Mouse (Mus musculus) olfactory bulb, adult 2 months (tissue): Measurements from ENCODE around the gene Fry.

Experiments used
- CTCF ChIP-seq: fragments of 200-500 bp; IDR thresholded peaks from 2 replicates; pipeline ENCODE4 v1.5.1; 2012; ENCODE audit warnings: low read depth, mild to moderate bottlenecking, low read length, moderate library complexity; ENCODE audit not compliant: insufficient read depth
- POLR2A ChIP-seq: fragments of 200-500 bp; IDR thresholded peaks from 2 replicates; pipeline ENCODE4 v1.6.1; 2012; ENCODE audit warnings: mild to moderate bottlenecking, low read depth, low read length, moderate library complexity; ENCODE audit not compliant: insufficient read depth

DNA sequence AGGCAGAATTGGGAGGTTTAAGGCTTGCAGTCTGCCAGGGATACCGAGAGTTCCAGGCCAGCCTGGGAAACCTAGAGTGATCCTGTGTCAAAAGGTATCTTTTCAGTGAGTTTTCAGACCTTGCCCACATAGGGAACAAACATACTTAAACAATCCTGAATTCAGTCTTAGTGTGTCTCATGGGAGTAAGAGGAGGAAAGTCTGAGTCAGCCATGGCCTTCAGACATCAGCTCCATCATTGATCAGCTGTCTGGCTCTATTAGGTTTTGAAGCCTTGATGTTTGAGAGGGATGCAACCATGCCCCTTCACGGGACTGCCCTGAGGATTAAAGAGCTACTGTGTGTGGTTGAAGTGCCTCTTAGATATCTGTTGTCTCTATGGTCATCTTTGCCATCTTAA, 232.7 kb downstream of the Fry start:
- no peak for TF ChIP-seq POLR2A
- TF ChIP-seq CTCF: no peak
